Mouse (Mus musculus) megakaryocyte, embryonic 14.5 days (primary cell): ENCODE results near the gene A630076J17Rik.

Experiments used
- FLI1 ChIP-seq: IDR thresholded peaks from 2 replicates; pipeline ENCODE4 v1.6.1; 2012; ENCODE audit warnings: low read length, inconsistent platforms, mixed read lengths
- GATA1 ChIP-seq: IDR thresholded peaks from 3 replicates; pipeline ENCODE4 v1.6.1; 2012; ENCODE audit warnings: mixed read lengths, low read length, inconsistent platforms, borderline replicate concordance

GRCm38 (mm10) chr3:107275996-107276395 is 45.6 kb downstream of the A630076J17Rik start:
- TF ChIP-seq GATA1 (no peak), FLI1 (no peak)
